Mouse (Mus musculus): ENCODE data around the gene Rplp1. TPM values are rescaled to one million over a fixed set of nuclear protein-coding genes. Genes with fewer than 3 reads are reported as not detected.

Gene Rplp1
- polyA plus RNA-seq, 1 experiment = 1,116 TPM

DNA sequence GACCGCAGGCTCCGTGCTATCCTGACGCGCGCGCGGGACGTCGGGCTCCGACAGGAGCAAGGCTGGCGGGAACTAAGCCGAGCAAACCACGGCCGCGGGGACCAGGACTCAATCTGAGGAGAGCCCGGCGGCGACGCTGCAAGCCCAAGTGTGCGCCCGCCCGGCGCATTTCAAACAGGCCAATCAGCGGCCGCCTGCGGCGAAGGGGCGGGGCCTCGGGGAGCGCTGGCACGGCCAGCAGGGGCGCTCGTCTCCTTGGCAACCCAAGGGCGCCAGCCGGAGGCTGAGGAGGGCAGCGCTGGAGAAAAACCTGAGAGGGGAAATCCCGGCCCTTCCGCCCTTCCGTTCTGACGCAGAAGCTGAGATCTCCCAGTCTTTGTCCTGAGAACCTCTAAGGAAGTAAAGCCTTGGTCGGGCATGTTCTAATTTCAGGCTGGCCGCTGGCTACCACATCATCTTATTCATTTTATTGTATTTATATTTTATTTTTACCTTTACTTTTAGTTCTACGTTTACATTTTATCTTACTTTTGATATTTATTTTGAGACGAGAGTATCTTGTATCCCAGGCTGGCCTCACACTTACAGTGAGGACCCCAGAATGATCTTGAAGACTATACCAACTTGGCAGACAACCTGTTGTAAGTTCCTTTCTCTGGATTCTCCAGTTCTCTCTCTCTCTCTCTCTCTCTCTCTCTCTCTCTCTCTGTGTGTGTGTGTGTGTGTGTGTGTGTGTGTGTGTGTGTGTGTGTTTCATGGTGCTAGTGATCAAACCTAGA is 32.5 kb upstream of the Rplp1 start, which contains the start of gene Kif23:
Kif23 (minus strand) TSS at position 152 of the 779 bp plus-strand sequence.
- Histone ChIP-seq H3K4me1 (ENCODE audit: control insufficient read depth, insufficient read depth, low read length) (peaks cover 7% of the 10 kb centered on the region; the same call in 1 of the 2 replicates), H3K4me3 (ENCODE audit: insufficient read depth, low read depth, low read length) (peak within 1 kb of the TSS; percentile 62), H3K27ac (ENCODE audit: insufficient read depth, low read depth, low read length) (no peak within 1 kb of the TSS)
- WGBS = under 1% methylated on average over 44 of the region's 44 CpGs
- TF ChIP-seq CTCF (IDR thresholded peaks at IDR 0.05; ENCODE audit: insufficient read depth, low read depth, low read length) (peak; percentile 77), POLR2A (IDR thresholded peaks at IDR 0.05; ENCODE audit: insufficient read depth, low read depth, low read length) (no peak)

DNA sequence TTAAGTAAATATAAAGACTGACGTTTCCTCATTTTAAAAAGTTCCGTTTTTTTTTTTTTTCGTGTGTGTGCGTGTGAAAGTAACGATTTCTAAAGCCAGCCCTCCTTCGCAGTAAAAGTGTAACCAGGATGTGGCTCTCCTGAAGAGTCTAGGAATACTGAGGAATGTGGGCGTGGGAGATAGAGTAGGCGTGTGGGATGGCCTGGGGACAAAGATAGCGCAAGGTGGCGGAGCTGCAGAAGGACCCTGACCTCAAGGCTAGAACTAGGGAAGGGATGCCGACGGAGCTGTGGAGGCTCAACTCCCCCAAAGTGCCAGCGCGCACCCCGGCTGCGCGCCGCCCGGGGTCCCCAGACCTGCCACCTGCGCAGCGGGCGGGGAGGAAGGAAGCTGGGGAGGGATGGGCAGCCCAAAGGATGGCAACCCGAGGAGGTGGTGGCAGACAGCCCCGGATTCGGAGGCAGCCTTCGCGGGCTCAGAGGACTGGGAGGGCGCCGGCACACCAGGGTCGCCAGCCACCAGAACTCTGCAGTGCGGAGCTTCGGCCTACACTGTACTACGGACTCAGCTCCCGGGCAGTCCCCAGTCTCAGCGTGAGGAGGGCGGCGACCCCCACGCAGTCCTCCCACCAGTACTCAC is 31.8 kb upstream of the Rplp1 start:
- TF ChIP-seq CTCF (IDR thresholded peaks at IDR 0.05; ENCODE audit: insufficient read depth, low read depth, low read length) = no peak
- no peak for TF ChIP-seq POLR2A (IDR thresholded peaks at IDR 0.05; ENCODE audit: insufficient read depth, low read depth, low read length)
- Histone ChIP-seq H3K4me1 (ENCODE audit: control insufficient read depth, insufficient read depth, low read length) (peaks cover 7% of the 10 kb centered on the region; the same call in 1 of the 2 replicates), H3K27ac (ENCODE audit: insufficient read depth, low read depth, low read length) (no peak overlapping the region), H3K4me3 (ENCODE audit: insufficient read depth, low read depth, low read length) (peak overlapping the region; percentile 62)
- under 1% methylated on average over 37 of the region's 38 CpGs for WGBS

DNA sequence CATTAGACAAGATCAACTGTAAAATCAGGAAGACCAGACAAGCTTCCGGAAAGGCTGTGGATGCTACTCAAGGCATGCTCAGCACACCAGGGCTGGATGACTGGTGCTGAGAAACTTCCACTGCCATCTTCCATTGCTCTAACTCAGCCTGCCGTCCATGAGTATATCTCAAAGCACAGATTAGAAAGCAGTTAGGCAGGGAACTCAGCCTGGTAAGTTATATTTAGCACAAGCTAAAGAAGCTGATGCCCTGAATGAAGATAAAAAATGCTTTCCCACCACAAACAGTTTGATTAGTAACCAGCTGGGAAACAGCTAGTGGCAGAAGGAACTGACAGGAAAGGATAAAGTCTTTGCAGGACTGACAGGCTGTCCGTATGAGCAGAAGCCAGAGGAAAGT is 26.7 kb upstream of the Rplp1 start:
- H3K4me1 ChIP-seq (ENCODE audit: control insufficient read depth, insufficient read depth, low read length) = peaks cover 2% of the 10 kb centered on the region; the same call in 1 of the 2 replicates
- no peak overlapping the region for H3K4me3 ChIP-seq (ENCODE audit: insufficient read depth, low read depth, low read length)
- no peak for TF ChIP-seq CTCF (IDR thresholded peaks at IDR 0.05; ENCODE audit: insufficient read depth, low read depth, low read length)
- TF ChIP-seq POLR2A (IDR thresholded peaks at IDR 0.05; ENCODE audit: insufficient read depth, low read depth, low read length) = no peak
- 70% methylated on average over 3 of the region's 3 CpGs for WGBS
- H3K27ac ChIP-seq (ENCODE audit: insufficient read depth, low read depth, low read length) = no peak overlapping the region

DNA sequence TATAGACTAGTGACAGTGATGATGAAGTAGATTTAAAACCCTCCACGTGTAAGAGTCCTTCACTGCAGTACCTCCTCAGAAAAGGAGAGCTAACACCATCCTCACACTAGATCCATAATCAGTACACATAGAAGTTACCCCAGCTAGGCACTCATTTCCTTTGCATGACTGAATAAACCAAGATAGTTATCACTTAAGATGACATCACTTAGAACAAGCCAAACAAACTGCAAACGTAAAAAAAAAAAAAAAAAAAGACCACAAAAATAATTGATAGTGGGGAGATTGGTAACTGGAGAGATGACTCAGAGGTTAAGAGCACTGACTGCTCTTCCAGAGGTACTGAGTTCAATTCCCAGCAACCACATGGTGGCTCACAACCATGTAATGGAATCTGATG is 19.0 kb upstream of the Rplp1 start:
- H3K4me3 ChIP-seq (ENCODE audit: insufficient read depth, low read depth, low read length) = no peak overlapping the region
- no peaks in the 10 kb centered on the region for H3K4me1 ChIP-seq (ENCODE audit: control insufficient read depth, insufficient read depth, low read length)
- no peak overlapping the region for H3K27ac ChIP-seq (ENCODE audit: insufficient read depth, low read depth, low read length)
- TF ChIP-seq POLR2A (IDR thresholded peaks at IDR 0.05; ENCODE audit: insufficient read depth, low read depth, low read length) = no peak
- TF ChIP-seq CTCF (IDR thresholded peaks at IDR 0.05; ENCODE audit: insufficient read depth, low read depth, low read length) = no peak
- 86% methylated on average over 2 of the region's 2 CpGs for WGBS

DNA sequence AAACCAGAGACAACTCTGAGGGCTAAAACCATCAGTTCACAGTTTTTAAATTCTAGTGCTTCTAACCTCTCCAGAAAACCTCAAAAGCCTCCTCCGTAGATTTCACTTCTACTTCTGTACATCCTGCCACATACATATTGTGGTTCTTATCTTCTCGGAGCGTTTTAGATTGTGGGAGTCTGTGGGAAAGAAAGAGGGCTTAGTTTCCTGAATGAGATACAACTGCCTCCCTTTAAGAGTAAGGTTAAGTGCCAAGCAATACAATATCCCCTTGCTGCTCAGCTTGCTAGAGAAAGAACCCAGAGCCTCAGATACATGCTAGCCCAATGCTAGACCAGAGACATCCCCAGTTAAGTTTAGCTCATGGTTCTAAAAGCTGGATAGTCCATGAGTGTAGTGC is 17.7 kb upstream of the Rplp1 start:
- WGBS = 98% methylated on average over 3 of the region's 3 CpGs
- Histone ChIP-seq H3K27ac (ENCODE audit: insufficient read depth, low read depth, low read length) (no peak overlapping the region), H3K4me3 (ENCODE audit: insufficient read depth, low read depth, low read length) (no peak overlapping the region), H3K4me1 (ENCODE audit: control insufficient read depth, insufficient read depth, low read length) (no peaks in the 10 kb centered on the region)
- no peak for TF ChIP-seq POLR2A (IDR thresholded peaks at IDR 0.05; ENCODE audit: insufficient read depth, low read depth, low read length)

DNA sequence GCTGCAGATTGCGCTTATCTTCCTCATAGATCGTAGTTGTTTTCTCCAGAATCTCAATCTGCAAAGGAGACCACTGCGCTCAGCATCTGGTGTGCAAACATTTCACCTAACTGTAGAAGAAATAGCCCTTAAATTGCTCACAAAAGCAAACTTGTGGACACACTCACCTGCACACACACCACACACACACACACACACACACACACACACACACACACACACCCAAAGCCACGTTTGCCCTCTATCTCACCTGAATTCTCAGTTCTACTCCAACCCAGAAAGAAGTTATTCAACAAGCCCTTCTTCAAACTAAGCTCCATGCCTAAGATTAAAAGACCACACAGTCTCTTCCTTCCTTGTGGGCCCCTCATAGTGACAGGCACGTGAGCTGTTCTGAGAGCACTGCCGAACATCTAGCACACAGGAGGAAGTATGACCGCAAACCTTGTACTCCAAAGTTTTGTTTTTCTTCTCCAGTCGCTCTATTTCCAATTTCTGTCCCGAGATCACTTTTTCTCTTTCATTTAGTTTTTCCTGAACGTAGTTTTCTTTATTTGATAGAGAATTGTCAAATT is 10.8 kb upstream of the Rplp1 start:
- WGBS = 89% methylated on average over 10 of the region's 10 CpGs
- TF ChIP-seq POLR2A (IDR thresholded peaks at IDR 0.05; ENCODE audit: insufficient read depth, low read depth, low read length) = no peak
- no peak for TF ChIP-seq CTCF (IDR thresholded peaks at IDR 0.05; ENCODE audit: insufficient read depth, low read depth, low read length)
- no peaks in the 10 kb centered on the region for H3K4me1 ChIP-seq (ENCODE audit: control insufficient read depth, insufficient read depth, low read length)
- no peak overlapping the region for H3K27ac ChIP-seq (ENCODE audit: insufficient read depth, low read depth, low read length)
- no peak overlapping the region for H3K4me3 ChIP-seq (ENCODE audit: insufficient read depth, low read depth, low read length)

DNA sequence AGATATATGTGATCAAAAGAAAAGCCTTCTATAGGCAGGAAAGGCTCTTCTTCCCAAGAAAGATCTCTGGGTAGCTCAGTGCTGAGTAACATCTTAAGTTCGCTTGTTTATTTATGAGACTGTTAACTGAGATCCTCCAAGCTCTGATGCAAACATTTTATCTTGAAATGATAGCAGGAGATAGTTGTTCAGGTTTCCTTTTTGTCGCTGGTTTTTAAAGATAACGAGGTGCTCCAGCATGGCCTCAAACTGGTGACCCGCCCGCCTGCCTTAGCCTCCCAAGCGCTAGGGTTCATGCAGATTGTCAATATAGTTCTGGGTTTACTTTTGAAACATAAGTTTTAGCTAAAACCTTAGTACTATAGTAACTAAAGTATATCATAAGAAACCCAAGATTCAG is 6.0 kb upstream of the Rplp1 start:
- TF ChIP-seq CTCF (IDR thresholded peaks at IDR 0.05; ENCODE audit: insufficient read depth, low read depth, low read length) (no peak), POLR2A (IDR thresholded peaks at IDR 0.05; ENCODE audit: insufficient read depth, low read depth, low read length) (no peak)
- 94% methylated on average over 6 of the region's 6 CpGs for WGBS
- Histone ChIP-seq H3K4me3 (ENCODE audit: insufficient read depth, low read depth, low read length) (no peak overlapping the region), H3K27ac (ENCODE audit: insufficient read depth, low read depth, low read length) (no peak overlapping the region), H3K4me1 (ENCODE audit: control insufficient read depth, insufficient read depth, low read length) (no peaks in the 10 kb centered on the region)

DNA sequence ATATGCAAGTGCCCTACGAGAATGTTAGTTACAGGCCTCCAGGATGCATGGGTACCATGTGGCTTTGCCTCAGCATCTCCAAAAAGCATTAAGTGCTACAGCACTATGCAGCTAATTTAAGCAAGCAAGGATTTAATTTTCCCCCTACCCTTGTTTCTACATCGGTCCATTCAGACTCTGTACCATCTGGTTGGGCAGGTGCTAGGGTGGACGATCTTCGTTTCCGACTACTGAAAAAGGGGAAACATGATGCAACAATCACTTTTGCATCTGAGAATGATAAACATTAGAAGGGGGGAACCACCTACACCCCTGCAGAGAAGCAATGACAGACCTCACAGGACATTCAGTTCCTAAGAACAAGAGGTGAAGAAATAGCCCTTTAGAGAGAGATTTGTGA is 5.1 kb upstream of the Rplp1 start:
- 93% methylated on average over 5 of the region's 5 CpGs for WGBS
- TF ChIP-seq CTCF (IDR thresholded peaks at IDR 0.05; ENCODE audit: insufficient read depth, low read depth, low read length) (no peak), POLR2A (IDR thresholded peaks at IDR 0.05; ENCODE audit: insufficient read depth, low read depth, low read length) (no peak)
- no peak overlapping the region for H3K4me3 ChIP-seq (ENCODE audit: insufficient read depth, low read depth, low read length)
- no peak overlapping the region for H3K27ac ChIP-seq (ENCODE audit: insufficient read depth, low read depth, low read length)
- H3K4me1 ChIP-seq (ENCODE audit: control insufficient read depth, insufficient read depth, low read length) = no peaks in the 10 kb centered on the region

DNA sequence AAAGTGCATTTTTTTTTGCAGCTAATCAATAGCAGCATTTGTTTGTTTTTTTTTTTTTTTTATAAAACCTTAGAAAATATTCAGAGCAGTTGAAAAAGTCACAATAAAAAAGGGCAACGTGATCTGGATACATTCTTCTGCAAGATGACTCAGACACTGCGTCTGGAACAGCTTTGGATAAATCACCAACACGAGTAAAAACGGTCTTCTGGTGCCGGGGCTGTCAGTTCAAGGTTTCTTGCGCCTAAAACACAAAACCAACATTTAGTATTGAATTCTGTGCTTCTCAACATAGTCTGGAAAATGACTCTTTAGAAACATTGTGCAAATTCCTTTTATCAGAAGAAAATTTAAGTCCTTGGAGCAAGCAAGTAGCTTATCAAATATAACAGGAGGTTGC is 3.1 kb upstream of the Rplp1 start:
- H3K4me3 ChIP-seq (ENCODE audit: insufficient read depth, low read depth, low read length) = no peak overlapping the region
- H3K27ac ChIP-seq (ENCODE audit: insufficient read depth, low read depth, low read length) = no peak overlapping the region
- TF ChIP-seq CTCF (IDR thresholded peaks at IDR 0.05; ENCODE audit: insufficient read depth, low read depth, low read length) (no peak), POLR2A (IDR thresholded peaks at IDR 0.05; ENCODE audit: insufficient read depth, low read depth, low read length) (no peak)
- 87% methylated on average over 6 of the region's 6 CpGs for WGBS
- no peaks in the 10 kb centered on the region; the same call in 1 of the 2 replicates for H3K4me1 ChIP-seq (ENCODE audit: control insufficient read depth, insufficient read depth, low read length)
